11 mouse cellular contexts compared by ENCODE assay signal in the genomic region with DNA sequence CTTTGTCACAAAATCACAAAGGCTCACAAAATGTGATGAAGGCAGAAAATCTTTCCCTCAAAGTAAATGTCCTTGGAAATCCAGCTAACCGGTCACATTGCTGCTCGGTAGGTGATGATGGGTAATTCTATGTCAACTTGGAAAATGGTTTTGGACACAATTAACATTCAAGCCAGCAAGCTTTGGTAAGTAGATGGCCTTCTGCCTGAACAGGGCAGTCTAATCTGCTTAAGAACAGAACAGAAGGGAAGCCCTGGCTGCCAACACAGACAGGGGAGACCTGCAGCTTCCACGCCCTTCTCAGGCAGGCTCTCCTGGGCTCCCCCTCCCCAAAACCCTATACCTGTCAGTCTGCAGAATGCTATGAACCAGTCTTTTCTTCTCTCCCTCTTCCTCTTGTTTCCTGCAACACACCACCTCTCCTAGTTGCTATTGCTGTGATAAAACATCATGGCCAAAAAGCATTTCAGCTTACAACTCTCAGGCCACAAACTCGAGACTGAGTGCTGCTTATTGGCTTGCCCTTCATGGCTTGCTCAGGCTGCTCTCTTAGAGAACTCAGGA. TPM values are rescaled to one million over a fixed set of nuclear protein-coding genes. Genes with fewer than 3 reads are reported as not detected.
DNase-seq lines count a peak whose midpoint lies in the region; ATAC-seq lines count a peak whose summit lies in the region.
"Had no signal": no experiment of that assay in that cellular context is flagged by ENCODE, and none has a peak within 500 bp of the region (broad histone marks: within the 10 kb centered on the region; RNA-seq: fewer than 3 reads in every experiment).

No protein-coding gene starts in this region.

- DNase-seq in neural tube, embryonic 11.5 days (ENCODE audit: low spot score) = no peak
- DNase-seq in neural tube, embryonic 10.5 days (ENCODE audit: extremely low spot score, low spot score) = no peak
- no peak for DNase-seq in hindbrain, embryonic 11.5 days (ENCODE audit: low spot score)
- DNase-seq in midbrain, embryonic 14.5 days = peak; percentile 56
- no peak for DNase-seq in thymus, postnatal 4 days
- no peak for DNase-seq in gastrocnemius, postnatal 25 days
- DNase-seq in kidney, postnatal 10 days = no peak
- DNase-seq: heart, postnatal 10 days; kidney, postnatal 4 days had no signal

- H3K27ac ChIP-seq in neural tube, embryonic 11.5 days (ENCODE audit: low read depth, low read length) = peak overlapping the region; percentile 67; the same call in 1 of the 2 replicates
- H3K27ac ChIP-seq in hindbrain, embryonic 11.5 days (ENCODE audit: low read depth, low read length) = 0 out of 2 replicates have a peak overlapping the region, but pooled peaks have one; percentile 0
- peak overlapping the region; percentile 80 for H3K27ac ChIP-seq in midbrain, embryonic 14.5 days (replicated peaks; ENCODE audit: low read depth, low read length)
- H3K27ac ChIP-seq: limb, embryonic 15.5 days had no signal

- H3K9ac ChIP-seq in neural tube, embryonic 11.5 days (ENCODE audit: low read length) = no peak overlapping the region
- H3K9ac ChIP-seq in hindbrain, embryonic 11.5 days (ENCODE audit: low read depth, low read length) = no peak overlapping the region
- H3K9ac ChIP-seq in midbrain, embryonic 14.5 days (replicated peaks; ENCODE audit: low read length) = no peak overlapping the region
- H3K9ac ChIP-seq: limb, embryonic 15.5 days had no signal

- 0 out of 2 replicates have a peak, but pooled peaks have one; percentile 52 for ATAC-seq in neural tube, embryonic 11.5 days (ENCODE audit: insufficient read depth, low FRiP score, low TSS enrichment)
- ATAC-seq in hindbrain, embryonic 11.5 days (ENCODE audit: low FRiP score) = peak; percentile 53; the same call in 1 of the 2 replicates
- peak; percentile 58; the same call in 1 of the 2 replicates for ATAC-seq in midbrain, embryonic 14.5 days (ENCODE audit: low FRiP score, low TSS enrichment)
- ATAC-seq: intestine, postnatal 0 days had no signal

- H3K27me3 ChIP-seq in neural tube, embryonic 11.5 days (ENCODE audit: control insufficient read depth, insufficient read depth, low read length) = no peaks in the 10 kb centered on the region
- no peaks in the 10 kb centered on the region for H3K27me3 ChIP-seq in hindbrain, embryonic 11.5 days (ENCODE audit: control insufficient read depth, insufficient read depth, low read length)
- no peaks in the 10 kb centered on the region for H3K27me3 ChIP-seq in midbrain, embryonic 14.5 days (ENCODE audit: control insufficient read depth, insufficient read depth, low read length)
- H3K27me3 ChIP-seq: limb, embryonic 15.5 days had no signal

- H3K36me3 ChIP-seq in neural tube, embryonic 11.5 days (ENCODE audit: control insufficient read depth, insufficient read depth, low read length) = no peaks in the 10 kb centered on the region
- H3K36me3 ChIP-seq in hindbrain, embryonic 11.5 days (ENCODE audit: control insufficient read depth, insufficient read depth, low read length) = no peaks in the 10 kb centered on the region
- H3K36me3 ChIP-seq in midbrain, embryonic 14.5 days (ENCODE audit: control insufficient read depth, insufficient read depth, low read length) = no peaks in the 10 kb centered on the region

- H3K4me2 ChIP-seq in neural tube, embryonic 11.5 days (ENCODE audit: low read depth) = no peak overlapping the region
- no peak overlapping the region for H3K4me2 ChIP-seq in hindbrain, embryonic 11.5 days (replicated peaks; ENCODE audit: low read depth, low read length)
- peak overlapping the region; percentile 41 for H3K4me2 ChIP-seq in midbrain, embryonic 14.5 days (ENCODE audit: low read length)
- H3K4me2 ChIP-seq: limb, embryonic 15.5 days had no signal

- WGBS in neural tube, embryonic 11.5 days = 13% methylated on average over 4 of the region's 4 CpGs
- WGBS in hindbrain, embryonic 11.5 days = 21% methylated on average over 4 of the region's 4 CpGs
- WGBS in midbrain, embryonic 14.5 days = 5% methylated on average over 4 of the region's 4 CpGs

- H3K4me1 ChIP-seq in neural tube, embryonic 11.5 days (ENCODE audit: control insufficient read depth, insufficient read depth, low read length) = peaks cover 8% of the 10 kb centered on the region
- H3K4me1 ChIP-seq in hindbrain, embryonic 11.5 days (replicated peaks; ENCODE audit: control insufficient read depth, insufficient read depth, low read length) = no peaks in the 10 kb centered on the region; the same call in 1 of the 2 replicates
- H3K4me1 ChIP-seq in midbrain, embryonic 14.5 days (ENCODE audit: control insufficient read depth, insufficient read depth, low read length) = peaks cover 20% of the 10 kb centered on the region
- H3K4me1 ChIP-seq: limb, embryonic 15.5 days had no signal

- H3K9me3 ChIP-seq in neural tube, embryonic 11.5 days (ENCODE audit: control insufficient read depth, low read length) = no peaks in the 10 kb centered on the region
- H3K9me3 ChIP-seq in hindbrain, embryonic 11.5 days (ENCODE audit: control insufficient read depth, low read length) = no peaks in the 10 kb centered on the region
- H3K9me3 ChIP-seq in midbrain, embryonic 14.5 days (ENCODE audit: control insufficient read depth, low read length) = 0 out of 2 replicates have a peak, but pooled peaks cover 9% of the 10 kb centered on the region
- H3K9me3 ChIP-seq: limb, embryonic 15.5 days had no signal

- H3K4me3 ChIP-seq in neural tube, embryonic 11.5 days (ENCODE audit: low read depth, low read length) = no peak overlapping the region
- H3K4me3 ChIP-seq in hindbrain, embryonic 11.5 days (ENCODE audit: low read depth, low read length) = no peak overlapping the region
- H3K4me3 ChIP-seq in midbrain, embryonic 14.5 days (replicated peaks; ENCODE audit: low read depth, low read length) = no peak overlapping the region
- H3K4me3 ChIP-seq: limb, embryonic 15.5 days had no signal

RNA-seq across cellular contexts. Expression of gene 2510009E07Rik, which starts 29.0 kb away (rescaled TPM):
- 37.6 and 43.5 TPM in 2 replicates for polyA plus RNA-seq in neural tube, embryonic 11.5 days (2014; fragmentation: Nextera tagmentation; extraction: Ambion mirVana)
- 28.1 and 33.8 TPM in 2 replicates for polyA plus RNA-seq in hindbrain, embryonic 11.5 days (2014; fragmentation: Nextera tagmentation; extraction: Ambion mirVana)
- 49.8 and 73.9 TPM in 2 replicates for polyA plus RNA-seq in midbrain, embryonic 14.5 days (2014; fragmentation: Nextera tagmentation; extraction: Ambion mirVana)
- total RNA-seq in gastrocnemius, postnatal 25 days (2021) = 10 to 100 TPM; 23.3 to 25.0 TPM

Comparison
In these comparisons a context has a peak if more than half of its experiments do, and no peak if none do; other contexts are left out.
1. H3K27ac ChIP-seq: peak in every context shown above with its lines; median percentile 80 in midbrain, embryonic 14.5 days; 67 in neural tube, embryonic 11.5 days; 0 in hindbrain, embryonic 11.5 days.